Mouse (Mus musculus): ENCODE measurements around the gene Tap1. TPM values are rescaled to one million over a fixed set of nuclear protein-coding genes. Genes with fewer than 3 reads are reported as not detected.
"Not testable (repeated sequence)": the region's sequence is repeated elsewhere in the genome, so short reads cannot be mapped to it uniquely, and the experiment has no call there.

The Tap1 gene
- total RNA-seq, 2 experiments from 2014 or later, result 1.6 to 1.8 TPM

DNA sequence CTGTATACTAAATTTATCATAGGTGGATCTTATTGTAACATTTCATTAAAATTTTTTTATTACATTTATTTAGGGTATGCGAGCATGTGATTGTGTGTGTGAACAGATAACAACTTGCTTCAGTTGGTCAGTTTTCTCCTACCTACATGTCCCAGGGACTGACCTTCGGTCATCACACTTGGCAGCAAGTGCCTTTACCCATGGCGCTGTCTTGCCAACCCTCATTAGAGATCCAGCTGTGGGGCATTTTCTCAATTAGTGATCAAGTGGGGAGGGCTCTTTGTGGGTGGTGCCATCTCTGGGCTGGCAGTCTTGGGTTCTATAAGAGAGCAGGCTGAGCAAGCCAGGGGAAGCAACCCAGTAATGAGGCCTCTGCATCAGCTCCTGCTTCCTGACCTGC is 37.5 kb downstream of the Tap1 start:
- DNase-seq, result no peak
- intact Hi-C loops (cut with DNase I), result no loop called here

DNA sequence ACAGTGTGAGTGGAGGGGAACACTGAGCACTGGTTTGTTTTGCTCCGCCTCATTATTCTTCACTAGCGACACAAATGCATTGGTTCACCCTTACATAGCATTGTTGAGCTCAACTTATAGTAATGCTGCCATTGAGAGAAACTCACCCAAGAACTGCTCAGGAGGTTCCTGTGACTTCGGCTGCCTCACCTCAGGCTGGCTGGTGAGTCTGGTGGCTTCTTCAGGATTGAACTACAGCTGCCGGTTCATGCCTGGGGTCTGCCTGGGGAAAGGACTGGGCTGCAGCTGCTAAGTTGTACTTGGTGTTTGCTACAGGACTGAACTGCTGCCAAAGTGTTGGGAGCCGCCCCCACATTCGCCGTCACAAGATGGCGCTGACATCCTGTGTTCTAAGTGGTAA is 38.1 kb downstream of the Tap1 start:
- no peak for DNase-seq
- intact Hi-C loops (cut with DNase I), result no loop called here

DNA sequence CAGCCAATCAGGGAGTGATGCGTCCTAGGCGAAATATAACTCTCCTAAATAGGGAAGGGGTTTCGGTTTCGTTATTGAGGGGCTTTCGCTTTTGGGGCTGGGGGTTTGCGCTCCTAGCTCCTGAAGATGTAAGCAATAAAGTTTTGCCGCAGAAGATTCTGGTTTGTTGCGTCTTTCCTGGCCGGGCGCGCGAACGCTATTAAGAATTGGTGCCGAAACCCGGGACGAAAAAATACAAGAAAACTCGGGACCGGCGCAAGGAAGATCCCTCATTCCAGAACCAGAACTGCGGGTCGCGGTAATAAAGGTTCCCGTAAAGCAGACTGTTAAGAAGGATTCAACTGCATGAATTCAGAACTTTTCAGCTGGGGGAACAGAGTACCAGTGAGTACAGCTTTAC is 38.6 kb downstream of the Tap1 start:
- DNase-seq; intact Hi-C loops (cut with DNase I): not testable (repeated sequence)

DNA sequence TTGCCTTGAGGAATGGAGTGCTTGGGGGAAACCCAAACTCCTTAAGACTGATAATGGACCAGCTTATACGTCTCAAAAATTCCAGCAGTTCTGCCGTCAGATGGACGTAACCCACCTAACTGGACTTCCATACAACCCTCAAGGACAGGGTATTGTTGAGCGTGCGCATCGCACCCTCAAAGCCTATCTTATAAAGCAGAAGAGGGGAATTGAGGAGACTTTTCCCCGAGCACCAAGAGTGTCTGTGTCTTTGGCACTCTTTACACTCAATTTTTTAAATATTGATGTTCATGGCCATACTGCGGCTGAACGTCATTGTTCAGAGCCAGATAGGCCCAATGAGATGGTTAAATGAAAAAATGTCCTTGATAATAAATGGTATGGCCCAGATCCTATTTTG is 43.6 kb downstream of the Tap1 start:
- intact Hi-C loops (cut with DNase I), result loop anchor here (10.0 kb wide), 1 partner anchor 156 kb away; no protein-coding TSS in a partner anchor
- not testable (repeated sequence) for DNase-seq

DNA sequence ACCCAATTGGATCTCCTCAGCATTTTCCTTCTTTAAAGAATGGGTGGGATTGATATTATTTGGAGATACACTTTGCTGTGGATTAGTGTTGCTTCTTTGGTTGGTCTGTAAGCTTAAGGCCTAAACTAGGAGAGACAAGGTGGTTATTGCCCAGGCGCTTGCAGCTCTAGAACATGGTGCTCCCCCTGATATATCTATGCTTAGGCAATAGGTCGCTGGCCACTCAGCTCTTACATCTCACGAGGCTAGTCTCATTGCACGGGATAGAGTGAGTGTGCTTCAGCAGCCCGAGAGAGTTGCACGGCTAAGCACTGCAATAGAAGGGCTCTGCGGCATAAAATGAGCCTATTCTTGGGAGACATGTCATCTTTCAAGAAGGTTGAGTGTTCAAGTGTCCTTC is 44.7 kb downstream of the Tap1 start:
- intact Hi-C loops (cut with DNase I), result loop anchor here (10.0 kb wide), 1 partner anchor 157 kb away; no protein-coding TSS in a partner anchor
- DNase-seq, result not testable (repeated sequence)

DNA sequence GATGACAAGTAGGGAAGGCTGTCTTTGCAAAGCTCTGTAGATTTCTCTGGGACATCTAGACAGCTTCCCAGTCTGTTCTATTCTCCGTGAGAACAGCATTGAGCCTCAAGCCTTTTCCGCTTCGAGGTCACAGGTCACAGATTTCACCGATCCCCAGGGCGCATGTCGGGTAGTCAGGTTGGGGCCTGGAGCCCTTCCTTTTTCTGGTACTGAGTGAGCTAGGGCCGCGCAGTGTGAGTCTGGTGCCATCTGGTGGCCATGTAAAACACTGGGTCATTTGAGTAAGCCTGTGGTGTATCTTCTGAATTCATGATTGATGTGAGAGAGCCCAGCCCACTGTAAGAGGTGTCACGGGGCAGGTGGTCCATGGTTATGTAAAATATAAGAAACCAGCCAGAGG is 47.6 kb downstream of the Tap1 start:
- intact Hi-C loops (cut with DNase I), result loop anchor here (1.0 to 10.0 kb wide), 2 partner anchors 65 to 160 kb away; no protein-coding TSS in a partner anchor
- peak; percentile 72 for DNase-seq

DNA sequence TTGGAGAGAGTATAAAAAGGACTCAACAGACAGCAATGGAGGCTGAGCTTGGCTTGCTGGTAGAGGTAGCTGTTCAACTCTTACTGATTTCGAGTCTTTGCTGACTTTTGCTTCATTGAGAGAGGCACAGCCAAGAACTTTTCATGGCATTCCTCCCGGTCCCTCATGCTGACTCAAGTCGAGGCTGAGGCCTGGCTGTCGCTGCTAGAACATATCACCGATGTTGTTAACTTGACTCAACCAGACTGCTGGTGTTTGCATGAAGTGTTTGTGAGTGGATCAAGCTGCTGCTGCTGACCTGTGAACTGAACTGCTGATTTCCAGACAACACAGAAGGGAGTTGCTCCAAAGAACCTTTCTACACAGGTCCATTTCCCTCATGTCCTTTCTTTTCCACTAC is 49.3 kb downstream of the Tap1 start:
- no peak for DNase-seq
- intact Hi-C loops (cut with DNase I), result loop anchor here (10.0 kb wide), 1 partner anchor 162 kb away; no protein-coding TSS in a partner anchor

DNA sequence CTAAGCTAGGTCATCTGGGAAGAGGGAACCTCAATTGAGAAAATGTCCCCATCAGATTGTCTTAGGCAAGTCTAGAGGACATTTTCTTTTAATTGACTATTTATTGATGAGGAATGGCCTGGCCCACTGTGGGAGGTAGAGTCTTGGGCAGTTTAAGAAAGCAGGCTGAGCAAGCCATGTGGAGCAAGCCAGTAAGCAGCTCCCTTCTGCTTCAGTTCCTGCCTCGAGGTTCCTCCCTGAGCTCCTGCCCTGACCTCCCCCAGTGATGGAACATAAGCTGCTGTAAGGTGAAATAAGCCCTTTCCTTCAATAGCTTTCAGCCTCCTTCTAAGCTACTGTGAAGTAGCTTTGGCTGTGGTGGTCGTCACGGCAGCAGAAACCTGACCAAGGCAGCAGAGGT is 50.4 kb downstream of the Tap1 start:
- intact Hi-C loops (cut with DNase I), result loop anchor here (10.0 kb wide), 1 partner anchor 163 kb away; no protein-coding TSS in a partner anchor

DNA sequence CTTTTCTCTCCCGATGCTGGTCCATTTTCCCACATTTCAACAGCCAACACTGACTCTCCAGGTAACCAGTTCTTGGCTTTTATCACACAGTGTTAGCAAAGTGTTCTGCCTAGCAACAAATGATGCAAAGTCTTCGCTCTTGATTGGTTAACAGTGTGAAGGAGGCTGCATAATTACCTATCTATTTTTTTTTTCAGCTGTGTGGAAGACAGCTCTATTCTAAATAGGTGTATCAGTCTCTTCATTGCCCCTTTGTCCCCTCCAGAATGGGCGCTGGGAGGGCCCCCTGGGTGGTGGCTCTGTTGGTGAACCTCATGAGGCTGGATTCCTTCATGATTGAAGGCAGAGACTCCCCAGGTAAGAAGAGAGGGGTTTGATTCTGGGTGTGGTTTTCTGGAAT is 51.4 kb downstream of the Tap1 start, which contains the start of gene H2-Ob:
Gene H2-Ob (plus strand): TSS at position 198 of the 400 bp plus-strand sequence.
- no peak for DNase-seq
- intact Hi-C loops (cut with DNase I), result loop anchor here (10.0 kb wide), 1 partner anchor 164 kb away; no protein-coding TSS in a partner anchor

More for the DNA sequence above, 50.4 kb downstream of the Tap1 start:
- no peak for DNase-seq

DNA sequence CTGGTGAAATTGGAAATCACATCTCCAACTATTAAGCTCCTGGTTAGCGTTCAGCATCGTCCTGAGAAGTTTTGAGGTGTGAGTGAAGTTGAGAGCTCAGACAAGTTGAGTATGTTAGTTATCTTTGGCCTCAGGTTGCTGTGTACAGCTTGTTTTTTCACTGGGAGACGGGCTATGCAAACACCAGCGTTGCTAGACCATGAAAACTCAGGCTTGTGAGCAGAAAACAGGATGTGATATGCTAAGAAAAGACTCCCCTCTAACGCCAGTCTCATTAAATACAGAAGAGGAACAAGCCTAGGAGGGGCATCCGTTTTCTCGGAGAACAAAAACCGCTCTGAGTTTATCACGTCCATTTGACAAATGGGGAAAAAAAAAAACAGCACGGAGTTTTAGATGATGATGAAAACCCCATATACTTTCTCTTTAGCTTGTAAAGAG is 52.3 kb downstream of the Tap1 start:
- intact Hi-C loops (cut with DNase I), result loop anchor here (10.0 kb wide), 1 partner anchor 165 kb away; no protein-coding TSS in a partner anchor
- no peak for DNase-seq

DNA sequence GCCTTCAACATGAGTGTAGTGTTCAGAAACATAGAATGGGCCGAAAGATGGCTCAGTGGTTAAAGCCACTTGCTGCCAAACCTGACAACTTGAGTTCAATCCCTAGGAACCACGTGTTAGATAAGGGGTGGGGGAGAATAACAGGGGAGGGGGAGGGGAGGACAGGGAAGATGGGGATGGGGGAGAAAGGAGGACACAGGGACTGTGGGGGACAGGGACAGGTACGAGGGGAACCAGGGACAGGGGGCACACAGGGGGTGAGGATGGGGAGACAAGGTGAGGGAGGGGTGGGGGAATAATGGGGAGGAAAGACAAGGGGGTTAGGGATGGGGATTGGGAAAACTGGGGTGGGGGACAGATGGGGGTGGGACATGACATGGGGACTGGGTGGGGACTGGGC is 53.0 kb downstream of the Tap1 start:
- intact Hi-C loops (cut with DNase I), result no loop called here

DNA sequence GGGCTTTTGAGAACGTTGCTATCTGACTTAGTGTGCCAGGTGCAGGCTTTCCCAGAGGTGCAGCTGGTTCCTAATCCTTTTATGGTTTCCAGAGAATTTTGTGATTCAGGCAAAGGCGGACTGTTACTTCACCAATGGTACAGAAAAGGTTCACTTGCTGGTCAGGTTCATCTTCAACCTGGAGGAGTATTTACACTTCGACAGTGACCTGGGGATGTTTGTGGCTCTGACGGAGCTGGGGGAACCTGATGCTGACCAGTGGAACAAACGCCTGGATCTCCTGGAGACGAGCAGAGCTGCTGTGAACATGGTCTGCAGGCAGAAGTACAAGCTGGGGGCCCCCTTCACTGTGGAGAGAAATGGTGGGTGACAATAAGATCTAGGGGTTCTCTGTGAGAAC is 53.6 kb downstream of the Tap1 start:
- intact Hi-C loops (cut with DNase I), result no loop called here
- no peak for DNase-seq

More for the DNA sequence above, 53.0 kb downstream of the Tap1 start:
- DNase-seq, result no peak

DNA sequence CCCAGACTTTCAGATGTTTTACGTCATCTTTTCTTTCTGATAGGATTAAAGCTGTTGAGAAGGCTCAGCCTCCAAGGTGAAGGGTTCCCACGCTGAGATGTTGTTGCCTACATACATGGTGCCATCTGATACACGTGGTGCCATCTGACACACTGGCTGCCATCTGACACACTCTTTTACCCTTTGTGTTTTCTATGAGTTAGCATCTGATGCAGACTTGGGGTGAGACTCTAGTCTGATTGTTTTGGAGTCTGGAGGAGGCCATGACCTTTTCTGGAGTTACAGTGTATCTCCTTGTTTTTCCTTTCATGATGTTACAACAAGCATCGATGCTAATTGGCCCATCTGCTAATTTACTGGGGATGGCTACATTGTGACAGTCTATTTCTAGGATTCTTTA is 57.3 kb downstream of the Tap1 start:
- no peak for DNase-seq
- intact Hi-C loops (cut with DNase I), result no loop called here

Other genes starting within 250 kb of the Tap1 start
- 10 to 100 TPM; 56.7 to 58.6 TPM for gene Pfdn6, start 247.2 kb upstream of the Tap1 start, total RNA-seq (2021)
- gene Wdr46, start 246.9 kb upstream of the Tap1 start, total RNA-seq (2021), result 1 to 10 TPM; 8.4 to 9.7 TPM
- gene B3galt4, start 236.1 kb upstream of the Tap1 start, total RNA-seq (2021), result 1 to 10 TPM; 1.5 to 1.6 TPM
- 10 to 100 TPM; 30.5 to 30.6 TPM for gene Vps52, start 231.7 kb upstream of the Tap1 start, total RNA-seq (2021)
- gene Rps18, start 231.6 kb upstream of the Tap1 start, total RNA-seq (2021), result 100 to 1,000 TPM; 282 to 369 TPM
- 10 to 100 TPM; 25.6 to 32.9 TPM for gene H2-K1, start 187.2 kb upstream of the Tap1 start, total RNA-seq (2021)
- gene Ring1, start 162.9 kb upstream of the Tap1 start, total RNA-seq (2021), result 10 to 100 TPM; 11.7 to 12.4 TPM
- gene H2-Ke6, start 159.5 kb upstream of the Tap1 start, total RNA-seq (2021), result 10 to 100 TPM; 55.5 to 64.2 TPM
- gene Slc39a7, start 155.9 kb upstream of the Tap1 start, total RNA-seq (2021), result 10 to 100 TPM; 40.8 to 45.2 TPM
- gene Rxrb, start 155.7 kb upstream of the Tap1 start, total RNA-seq (2021), result 10 to 100 TPM; 34.5 to 35.3 TPM
- gene Col11a2, start 148.1 kb upstream of the Tap1 start, total RNA-seq (2021), result 1 to 10 TPM; 9.3 to 9.6 TPM
- gene H2-Oa, start 95.2 kb upstream of the Tap1 start, total RNA-seq (2021), result not detected
- gene H2-DMa, start 68.0 kb upstream of the Tap1 start, total RNA-seq (2021), result 1 to 10 TPM; 3.6 to 4.9 TPM
- gene Brd2, start 64.9 kb upstream of the Tap1 start, total RNA-seq (2021), result 10 to 100 TPM; 63.2 to 74.1 TPM
- gene H2-DMb2, start 44.2 kb upstream of the Tap1 start, total RNA-seq (2021), result under 1 TPM; 0.35 to 0.48 TPM
- gene H2-DMb1, start 34.5 kb upstream of the Tap1 start, total RNA-seq (2021), result 1 to 10 TPM in 1 of 2 experiments, under 1 TPM in 1; 0.71 to 1.2 TPM
- gene Psmb9, start 211 bp downstream of the Tap1 start, total RNA-seq (2021), result 1 to 10 TPM; 1.0 to 1.9 TPM
- 1 to 10 TPM; 3.1 to 3.5 TPM for gene Psmb8, start 10.2 kb downstream of the Tap1 start, total RNA-seq (2021)
- 1 to 10 TPM; 4.9 to 6.1 TPM for gene Tap2, start 16.0 kb downstream of the Tap1 start, total RNA-seq (2021)
- under 1 TPM in 1 of 2 experiments, not detected in 1; 0.27 TPM for gene H2-Ob, start 51.4 kb downstream of the Tap1 start, total RNA-seq (2021)
- 1 to 10 TPM; 5.7 to 6.6 TPM for gene H2-Ab1, start 70.1 kb downstream of the Tap1 start, total RNA-seq (2021)
- 1 to 10 TPM; 6.0 to 6.9 TPM for gene H2-Aa, start 100.3 kb downstream of the Tap1 start, total RNA-seq (2021)
- 1 to 10 TPM; 6.8 to 7.0 TPM for gene H2-Eb1, start 118.3 kb downstream of the Tap1 start, total RNA-seq (2021)
- gene H2-Eb2, start 138.1 kb downstream of the Tap1 start, total RNA-seq (2021), result not detected
- gene Btnl2, start 167.3 kb downstream of the Tap1 start, total RNA-seq (2021), result under 1 TPM; 0.13 to 0.25 TPM
- gene Btnl1, start 189.6 kb downstream of the Tap1 start, total RNA-seq (2021), result not detected
- gene BC051142, start 211.3 kb downstream of the Tap1 start, total RNA-seq (2021), result not detected